Mouse (Mus musculus) olfactory bulb, adult 2 months (tissue): ENCODE results near the gene Klk5. TPM values are rescaled to one million over a fixed set of nuclear protein-coding genes. Genes with fewer than 3 reads are reported as not detected.

Experiments used
- H3K27ac ChIP-seq: fragments of 200-500 bp; 2 replicates; pipeline ENCODE4 v1.5.1; 2012; ENCODE audit warnings: low read depth, low read length; ENCODE audit not compliant: insufficient read depth
- H3K4me1 ChIP-seq: fragments of 200-500 bp; 2 replicates; pipeline ENCODE4 v1.6.1; 2012; ENCODE audit warnings: low read length; ENCODE audit not compliant: control insufficient read depth, insufficient read depth
- H3K4me3 ChIP-seq: fragments of 200-500 bp; 2 replicates; pipeline ENCODE4 v1.5.1; 2012; ENCODE audit warnings: mild to moderate bottlenecking, low read depth, low read length, moderate library complexity; ENCODE audit not compliant: insufficient read depth
- CTCF ChIP-seq: fragments of 200-500 bp; IDR thresholded peaks from 2 replicates; pipeline ENCODE4 v1.5.1; 2012; ENCODE audit warnings: low read depth, mild to moderate bottlenecking, low read length, moderate library complexity; ENCODE audit not compliant: insufficient read depth
- POLR2A ChIP-seq: fragments of 200-500 bp; IDR thresholded peaks from 2 replicates; pipeline ENCODE4 v1.6.1; 2012; ENCODE audit warnings: mild to moderate bottlenecking, low read depth, low read length, moderate library complexity; ENCODE audit not compliant: insufficient read depth
- WGBS: fragments of 180-500 bp; shearing (Covaris S2); methylation state at CpG from one replicate; pipeline ENCODE4 v1.1.7; 2018; 5-methylcytosine and 5-hydroxymethylcytosine counted together
- polyA plus RNA-seq: library from polyadenylated mRNA; stranded (reverse); fragments of >200 nt; gene quantifications from 2 replicates; pipeline ENCODE4 v1.2.4, GENCODE M21; 2012; ENCODE audit warnings: low replicate concordance; ENCODE audit not compliant: missing spikeins, insufficient read depth, insufficient read length

Gene Klk5
- polyA plus RNA-seq, 1 experiment, result not detected

DNA sequence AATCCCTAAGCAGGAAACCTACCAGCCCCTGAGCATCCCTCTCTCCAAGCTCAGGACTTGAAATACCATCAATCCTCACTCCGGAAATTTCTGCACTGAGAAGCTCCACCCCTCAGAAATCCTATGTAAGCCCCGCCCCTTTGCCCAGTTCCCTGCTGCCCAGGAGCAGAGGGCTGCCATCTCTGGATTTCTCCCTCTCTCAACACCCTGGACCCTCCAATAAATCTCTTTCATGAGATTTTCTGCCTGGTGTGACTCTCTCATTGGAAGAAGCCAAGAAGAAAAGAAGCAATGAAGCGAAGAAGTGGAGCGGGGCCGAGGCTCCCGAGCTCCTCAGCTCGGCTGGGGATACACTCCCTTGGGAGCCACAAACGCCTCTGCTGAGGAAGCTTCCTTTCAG lies 18.6 kb downstream of the Klk5 start:
- Histone ChIP-seq H3K27ac (no peak overlapping the region), H3K4me3 (no peak overlapping the region), H3K4me1 (no peaks in the 10 kb centered on the region)
- WGBS, result 31% methylated on average over 8 of the region's 8 CpGs
- TF ChIP-seq CTCF (no peak), POLR2A (no peak)

DNA sequence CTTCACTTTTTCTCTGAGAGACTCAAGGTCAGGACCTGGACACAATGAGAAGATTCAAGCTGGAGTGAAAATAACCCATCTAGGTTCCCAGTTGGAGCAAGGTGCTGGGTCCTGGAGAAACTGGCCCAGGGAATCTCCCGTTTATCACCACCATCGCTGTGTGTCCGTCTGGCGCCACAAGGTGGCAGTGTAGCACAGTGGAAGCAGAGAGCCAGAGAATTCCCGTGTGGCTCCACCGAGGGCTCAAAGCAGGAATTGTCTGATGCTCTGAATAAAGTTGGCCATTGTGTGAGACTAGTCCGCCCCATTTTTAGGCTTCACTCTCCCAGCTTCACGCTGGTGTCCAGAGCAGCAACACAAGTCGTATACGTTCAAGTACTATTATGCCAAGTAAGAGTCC lies 31.5 kb downstream of the Klk5 start:
- no peak for TF ChIP-seq POLR2A
- TF ChIP-seq CTCF, result peak; percentile 62
- Histone ChIP-seq H3K4me1 (no peaks in the 10 kb centered on the region), H3K27ac (no peak overlapping the region), H3K4me3 (no peak overlapping the region)
- under 1% methylated on average over 10 of the region's 10 CpGs for WGBS

DNA sequence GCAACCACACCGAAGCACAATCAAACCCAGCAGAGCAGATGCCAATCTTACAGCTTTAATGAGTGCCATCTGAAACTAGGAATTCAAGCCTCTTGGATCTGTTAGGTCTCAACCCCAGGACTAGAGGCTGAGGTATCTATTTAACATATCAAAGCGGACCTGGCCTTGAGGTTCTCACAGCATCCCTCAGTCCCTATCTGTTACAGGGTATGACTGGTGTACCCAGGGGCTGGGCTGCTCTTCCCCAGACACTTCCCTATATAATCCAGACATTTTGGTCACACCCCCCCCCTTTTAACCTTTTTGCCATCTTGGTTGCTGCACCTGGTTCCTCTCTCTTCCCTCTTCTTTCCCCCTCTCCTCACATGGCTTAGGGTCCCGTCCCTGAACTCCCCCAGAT lies 31.9 kb downstream of the Klk5 start:
- Histone ChIP-seq H3K4me3 (no peak overlapping the region), H3K27ac (no peak overlapping the region), H3K4me1 (no peaks in the 10 kb centered on the region)
- no peak for TF ChIP-seq POLR2A
- no peak for TF ChIP-seq CTCF
- 72% methylated on average over 3 of the region's 3 CpGs for WGBS

DNA sequence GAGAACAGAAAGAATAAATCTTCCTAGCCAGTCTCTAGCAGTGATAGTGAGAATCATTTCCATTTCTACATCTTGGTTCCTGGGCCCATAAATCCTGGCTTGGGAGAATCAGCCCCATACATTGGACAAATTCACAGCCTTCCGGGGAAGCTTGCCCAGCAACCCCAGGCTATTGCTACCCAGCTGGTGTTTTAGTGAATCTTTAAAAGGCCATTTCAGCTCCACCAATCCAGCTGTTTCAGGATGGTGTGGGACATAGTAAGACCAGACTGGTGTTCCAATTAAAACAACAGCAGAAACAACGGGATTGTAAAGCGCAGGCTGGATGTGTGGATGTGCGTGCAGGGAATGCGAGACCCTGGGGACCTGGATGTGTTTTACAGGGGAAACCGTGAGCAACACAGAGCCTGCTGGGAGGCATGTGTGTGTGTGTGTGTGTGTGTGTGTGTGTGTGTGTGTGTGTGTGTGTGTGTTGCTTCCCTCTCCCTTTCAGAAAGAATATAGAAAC lies 33.2 kb downstream of the Klk5 start:
- Histone ChIP-seq H3K27ac (no peak overlapping the region), H3K4me1 (no peaks in the 10 kb centered on the region), H3K4me3 (no peak overlapping the region)
- 84% methylated on average over 6 of the region's 6 CpGs for WGBS
- no peak for TF ChIP-seq POLR2A
- TF ChIP-seq CTCF, result no peak

DNA sequence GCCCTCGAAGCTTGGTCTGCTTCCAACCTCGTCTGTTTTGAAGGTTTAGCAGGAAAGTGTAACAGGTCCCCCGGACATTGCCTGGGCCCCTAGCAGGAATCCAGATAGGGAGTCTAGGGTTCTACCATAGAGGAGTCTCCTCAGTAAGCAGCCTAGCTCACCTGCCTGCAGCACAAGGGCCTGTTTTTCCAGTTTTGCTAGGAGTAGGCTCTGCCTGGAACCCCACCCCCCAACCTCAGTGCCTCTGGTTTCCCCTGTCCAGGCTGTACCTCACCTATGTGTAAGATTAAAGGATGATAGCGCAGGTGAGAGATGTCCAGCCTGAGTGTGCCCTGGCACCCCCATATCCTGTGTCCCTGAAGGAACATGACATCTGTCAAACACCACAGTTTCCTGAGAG lies 34.7 kb downstream of the Klk5 start:
- Histone ChIP-seq H3K27ac (no peak overlapping the region), H3K4me3 (no peak overlapping the region), H3K4me1 (no peaks in the 10 kb centered on the region)
- 83% methylated on average over 4 of the region's 4 CpGs for WGBS
- TF ChIP-seq CTCF, result no peak
- no peak for TF ChIP-seq POLR2A

DNA sequence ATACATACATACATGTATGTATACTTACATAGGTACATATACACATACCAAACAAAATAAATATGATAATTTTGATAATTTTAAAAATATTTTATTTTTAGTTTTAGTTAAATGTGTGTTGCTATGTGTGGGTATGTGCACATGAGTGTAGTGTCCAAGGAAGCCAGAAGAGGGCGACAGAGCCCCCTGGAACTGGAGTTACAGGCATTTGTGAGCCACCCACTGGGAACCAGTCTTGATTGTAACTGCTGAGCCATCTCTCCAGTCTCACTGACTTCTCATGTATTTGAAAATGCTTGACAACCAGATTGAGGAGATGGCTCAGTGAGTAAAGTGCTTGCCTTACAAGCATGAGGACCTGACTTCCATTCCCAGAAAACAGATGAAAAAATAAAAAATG lies 36.5 kb downstream of the Klk5 start:
- Histone ChIP-seq H3K4me3 (no peak overlapping the region), H3K27ac (no peak overlapping the region), H3K4me1 (peaks cover under 1% of the 10 kb centered on the region)
- WGBS, result 39% methylated on average over 1 of the region's 1 CpGs
- TF ChIP-seq CTCF (no peak), POLR2A (no peak)

DNA sequence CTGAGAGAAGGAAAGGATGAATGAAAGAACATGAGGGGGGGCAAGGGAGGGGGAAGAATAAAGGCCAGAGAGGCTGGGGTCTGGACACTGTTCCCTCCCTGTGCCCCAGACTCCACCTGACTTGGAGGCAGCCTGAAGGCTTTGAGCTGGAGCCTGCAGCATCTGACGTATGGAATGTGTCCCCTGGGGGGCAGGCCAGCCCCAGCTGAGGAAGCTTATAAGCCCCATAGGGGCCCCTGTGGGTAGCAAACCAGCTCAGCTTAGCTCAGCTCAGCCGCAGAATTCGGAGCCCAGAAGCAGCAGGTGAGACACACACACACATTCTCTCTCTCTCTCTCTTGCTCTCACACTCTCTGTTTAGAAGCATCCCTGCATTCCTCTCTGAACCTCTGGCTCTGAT lies 39.1 kb downstream of the Klk5 start, which contains the start of gene Klk4:
TSS of gene Klk4 (plus strand) at position 249 of the 400 bp plus-strand sequence.
- 5% methylated on average over 3 of the region's 3 CpGs for WGBS
- Histone ChIP-seq H3K4me3 (no peak within 1 kb of the TSS), H3K27ac (no peak within 1 kb of the TSS), H3K4me1 (peaks cover 6% of the 10 kb centered on the region)
- TF ChIP-seq CTCF, result no peak
- TF ChIP-seq POLR2A, result no peak

DNA sequence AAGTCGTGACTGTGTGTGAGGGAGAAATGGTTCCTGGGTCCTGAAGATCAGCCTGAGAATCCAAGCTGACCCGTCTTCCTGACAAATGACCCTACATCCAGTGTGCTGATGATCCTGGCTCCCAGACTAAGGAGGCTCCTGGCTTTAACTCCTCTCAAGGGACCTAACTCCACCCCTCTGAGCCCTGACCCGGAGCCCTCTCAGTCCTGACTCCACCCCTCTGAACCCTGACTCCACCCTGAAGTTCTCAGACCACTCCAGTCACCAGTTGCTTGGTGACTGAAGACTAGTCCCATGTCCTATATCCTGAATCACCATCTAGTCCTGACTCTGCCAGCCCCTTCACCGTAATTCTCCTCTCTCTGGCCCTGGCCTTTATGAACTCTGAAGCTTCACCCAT lies 40.6 kb downstream of the Klk5 start:
- WGBS, result 18% methylated on average over 4 of the region's 4 CpGs
- TF ChIP-seq POLR2A (no peak), CTCF (no peak)
- H3K4me3 ChIP-seq, result no peak overlapping the region
- H3K4me1 ChIP-seq, result peaks cover 6% of the 10 kb centered on the region
- H3K27ac ChIP-seq, result no peak overlapping the region

DNA sequence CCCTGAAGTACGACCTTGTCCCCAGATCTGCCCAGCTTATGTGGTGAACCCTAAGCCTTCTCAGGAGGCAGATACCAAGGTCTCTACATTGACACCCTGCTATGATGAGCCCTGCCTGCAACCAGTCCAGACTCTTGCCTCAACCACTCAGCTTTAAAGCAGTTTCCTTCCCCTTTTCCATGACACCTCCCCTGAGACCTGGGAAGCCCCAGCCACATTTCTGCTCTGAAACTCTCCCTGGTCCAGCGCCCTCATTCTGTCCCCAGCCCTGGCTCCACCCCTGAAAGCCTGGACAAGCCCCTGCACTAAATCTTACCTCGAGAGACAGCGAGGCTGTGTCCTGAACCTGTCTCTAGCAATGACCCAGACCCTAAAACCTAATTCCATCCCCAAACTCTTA lies 41.0 kb downstream of the Klk5 start:
- peaks cover 6% of the 10 kb centered on the region for H3K4me1 ChIP-seq

DNA sequence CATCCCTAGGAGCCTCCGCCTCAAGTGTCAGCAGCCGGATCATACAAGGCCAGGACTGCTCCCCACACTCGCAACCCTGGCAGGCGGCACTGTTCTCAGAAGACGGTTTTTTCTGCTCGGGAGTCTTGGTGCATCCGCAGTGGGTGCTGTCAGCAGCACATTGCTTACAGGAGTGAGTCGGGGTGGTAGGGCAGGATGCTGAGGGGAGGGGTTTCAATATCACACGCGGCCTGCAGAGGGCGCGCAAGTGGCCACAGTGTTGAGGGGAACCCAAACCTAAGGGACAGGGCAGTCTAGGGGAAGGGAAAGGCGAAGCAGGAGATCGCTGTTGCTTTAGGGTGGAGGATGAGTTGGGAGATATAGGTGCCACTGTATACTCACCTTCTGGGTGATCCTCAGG lies 41.8 kb downstream of the Klk5 start:
- Histone ChIP-seq H3K4me1 (peaks cover 6% of the 10 kb centered on the region), H3K27ac (no peak overlapping the region), H3K4me3 (peak overlapping the region; percentile 35)
- TF ChIP-seq POLR2A, result no peak
- TF ChIP-seq CTCF, result peak; percentile 38; the same call in 1 of the 2 replicates
- 5% methylated on average over 14 of the region's 14 CpGs for WGBS

More for the DNA sequence above, 41.0 kb downstream of the Klk5 start:
- WGBS, result 30% methylated on average over 4 of the region's 4 CpGs
- TF ChIP-seq CTCF (no peak), POLR2A (no peak)
- no peak overlapping the region for H3K27ac ChIP-seq
- H3K4me3 ChIP-seq, result no peak overlapping the region
